Mouse (Mus musculus) left cerebral cortex, postnatal 25 days (tissue): ENCODE results near the gene Atg16l2. TPM values are rescaled to one million over a fixed set of nuclear protein-coding genes. Genes with fewer than 3 reads are reported as not detected.

Source experiments
- DNase-seq, 2 experiments: peaks; one replicate each; pipeline ENCODE4 v3.0.0; 2022; ENCODE audit warnings: low spot score in 2 of 2, mixed read lengths in 1 of 2
- intact Hi-C: fragments of 180-260 bp; cut with DNase I; formaldehyde crosslinking; loops from one replicate; pipeline ENCODE4 v1.15.1; 2025
- total RNA-seq, 2 experiments: library from RNA; stranded (reverse); gene quantifications; 2 replicates each; pipeline ENCODE4 v1.2.3; 2021

Gene Atg16l2
- total RNA-seq, result 10 to 100 TPM; 49.9 to 59.4 TPM

DNA sequence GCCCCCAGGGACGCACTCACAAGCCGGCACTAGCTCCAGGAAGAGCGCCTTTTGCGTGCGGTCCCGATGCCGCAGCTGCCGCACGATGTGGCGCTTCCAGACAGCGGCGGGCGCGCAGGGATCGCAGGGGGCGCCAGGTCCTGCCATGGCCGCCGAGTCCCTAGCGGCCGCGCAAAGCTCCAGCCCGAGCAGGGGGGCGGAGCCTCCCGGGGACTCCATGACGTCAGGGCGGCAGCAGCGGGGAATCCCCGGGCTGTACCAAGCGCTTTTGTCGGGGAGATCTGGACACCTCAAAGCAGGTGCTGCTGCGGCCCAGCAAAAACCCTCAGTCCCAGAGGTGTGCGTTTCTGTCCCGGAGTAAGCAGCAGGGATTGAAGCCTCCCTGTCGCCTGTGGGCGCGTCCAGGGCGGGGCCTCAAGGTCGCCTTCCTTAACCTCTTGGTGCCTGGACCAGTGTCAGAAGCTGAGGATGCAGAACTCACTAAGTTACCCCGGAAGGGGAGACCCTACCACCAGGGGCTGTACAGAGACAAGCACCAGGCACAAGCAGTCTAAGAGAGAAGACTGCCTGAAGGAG is at the start of gene Atg16l2:
Gene Atg16l2 (minus strand): TSS at position 371 of the 576 bp plus-strand sequence.
- intact Hi-C loops, result no loop called here
- peak; percentile 92 to 96 for DNase-seq

DNA sequence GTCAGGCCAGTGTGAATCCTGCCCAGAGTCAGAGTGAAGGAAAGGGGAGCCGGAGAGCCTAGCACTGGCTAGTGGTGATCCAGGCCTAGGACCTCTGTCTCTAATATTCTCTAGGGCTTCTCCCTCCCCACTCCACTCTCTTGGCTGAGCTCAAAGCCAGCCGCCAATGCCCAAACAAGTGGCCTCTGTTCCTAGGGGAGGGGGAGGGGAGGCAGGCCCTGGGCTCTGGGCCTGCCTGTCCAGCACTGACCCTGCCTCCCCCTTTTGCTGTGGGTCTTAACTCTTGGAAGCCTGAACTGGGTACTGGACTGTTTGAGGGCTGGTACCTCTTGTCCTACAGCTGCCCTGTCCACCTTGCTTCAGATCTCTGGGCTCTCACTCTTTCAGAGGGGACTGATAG is 47.8 kb upstream of the Atg16l2 start:
- intact Hi-C loops, result no loop called here
- peak; percentile 50 to 70 for DNase-seq

DNA sequence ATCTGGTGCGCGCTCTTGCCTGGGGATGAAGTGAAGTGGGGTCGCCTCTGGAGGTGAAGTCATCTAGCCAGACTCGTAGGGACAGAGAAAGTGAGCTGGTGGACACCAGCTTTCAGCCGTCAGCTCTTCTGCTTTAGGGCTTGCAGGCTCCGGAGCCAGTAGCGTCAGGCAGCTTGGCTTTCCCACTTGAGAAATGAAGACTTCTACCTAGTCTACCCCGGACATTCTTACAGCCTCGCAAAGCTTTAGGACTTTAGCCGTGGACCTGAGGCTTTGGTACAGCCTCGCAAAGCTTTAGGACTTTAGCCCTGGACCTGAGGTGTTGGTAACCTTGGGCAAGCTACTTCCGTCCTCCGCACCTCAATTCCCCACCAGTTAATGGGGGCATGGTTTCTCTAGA is 46.3 kb upstream of the Atg16l2 start:
- intact Hi-C loops, result no loop called here

DNA sequence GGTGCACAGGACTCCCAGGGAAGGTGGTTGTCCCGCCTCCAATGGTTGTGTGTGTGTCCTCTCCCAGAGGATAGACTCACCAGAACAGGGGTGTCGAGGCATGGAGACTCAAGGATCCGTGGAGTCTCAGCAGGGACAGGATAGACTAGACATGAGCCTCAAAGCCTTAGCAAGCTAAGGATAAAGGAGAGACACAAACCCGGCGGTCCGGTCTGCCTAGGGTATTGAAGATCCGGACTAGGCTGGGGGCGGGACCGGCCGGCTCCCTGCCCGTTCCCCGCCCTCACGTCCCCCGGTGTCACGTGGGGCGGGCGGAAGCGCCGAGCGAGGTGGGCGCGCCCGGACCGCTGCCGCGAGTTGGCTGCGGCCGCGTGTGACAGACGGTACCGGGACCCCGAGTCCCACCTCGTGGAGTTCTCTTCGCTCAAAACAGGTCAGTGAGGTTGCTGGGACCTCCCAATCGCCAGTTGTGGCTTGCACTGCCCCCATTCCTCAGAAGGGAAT is 45.8 kb upstream of the Atg16l2 start, which contains the start of gene Arap1:
Gene Arap1 (plus strand): TSS at position 301 of the 504 bp plus-strand sequence.
- intact Hi-C loops, result no loop called here
- peak in 1 of 2 experiments; percentile 16 for DNase-seq

More for the DNA sequence above, 46.3 kb upstream of the Atg16l2 start:
- DNase-seq, result no peak

DNA sequence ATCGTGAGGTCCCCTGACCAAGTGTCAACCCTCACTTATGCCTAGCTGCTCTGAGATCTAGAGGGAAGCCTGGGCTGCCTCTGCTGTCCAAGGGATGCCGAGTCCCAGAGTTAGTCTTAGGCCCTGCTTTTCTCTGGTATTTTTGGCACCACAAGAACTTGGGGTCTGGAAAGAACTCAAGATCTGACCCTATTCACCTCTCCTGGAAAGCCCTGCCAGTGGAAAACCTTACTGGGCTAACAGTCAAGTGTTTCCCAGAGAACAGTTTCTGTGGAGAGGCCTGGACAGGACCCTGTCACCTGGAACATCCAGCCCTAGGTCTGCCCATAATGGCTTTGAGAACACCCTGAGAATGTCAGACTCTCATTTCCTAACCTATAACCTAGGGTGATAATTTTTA is 44.9 kb upstream of the Atg16l2 start:
- intact Hi-C loops, result no loop called here
- DNase-seq, result no peak

- intact Hi-C loops, result no loop called here
Measured at GRCm38 (mm10) chr7:101344892-101345291, 42.8 kb upstream of the Atg16l2 start.

GRCm38 (mm10) chr7:101343135-101343534 is 41.1 kb upstream of the Atg16l2 start:
- intact Hi-C loops, result no loop called here
- no peak for DNase-seq

More at GRCm38 (mm10) chr7:101344892-101345291, 42.8 kb upstream of the Atg16l2 start:
- no peak for DNase-seq

- DNase-seq, result peak in 1 of 2 experiments; percentile 24
- intact Hi-C loops, result no loop called here
Measured at GRCm38 (mm10) chr7:101341405-101341804, 39.4 kb upstream of the Atg16l2 start.

DNA sequence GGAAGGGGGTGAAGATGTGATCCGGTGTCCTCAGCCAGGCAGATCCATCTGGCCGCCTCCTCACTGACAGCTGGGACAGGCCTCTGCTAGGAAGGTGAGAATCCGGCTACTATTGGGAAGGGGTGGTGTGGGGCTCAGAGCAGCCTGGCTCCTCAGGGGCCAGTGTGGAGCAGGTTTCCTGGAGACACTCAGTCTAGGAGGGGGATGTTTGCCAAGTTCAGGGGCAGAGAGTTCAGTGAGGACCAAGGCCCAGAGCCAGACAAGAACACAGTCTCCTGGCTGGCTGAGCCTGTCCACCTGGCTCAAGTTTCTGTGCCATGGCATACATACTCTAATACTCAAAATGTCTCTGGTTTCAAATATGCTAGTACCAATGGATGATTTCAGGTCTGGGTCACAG is 35.4 kb upstream of the Atg16l2 start:
- intact Hi-C loops, result no loop called here
- DNase-seq, result no peak

DNA sequence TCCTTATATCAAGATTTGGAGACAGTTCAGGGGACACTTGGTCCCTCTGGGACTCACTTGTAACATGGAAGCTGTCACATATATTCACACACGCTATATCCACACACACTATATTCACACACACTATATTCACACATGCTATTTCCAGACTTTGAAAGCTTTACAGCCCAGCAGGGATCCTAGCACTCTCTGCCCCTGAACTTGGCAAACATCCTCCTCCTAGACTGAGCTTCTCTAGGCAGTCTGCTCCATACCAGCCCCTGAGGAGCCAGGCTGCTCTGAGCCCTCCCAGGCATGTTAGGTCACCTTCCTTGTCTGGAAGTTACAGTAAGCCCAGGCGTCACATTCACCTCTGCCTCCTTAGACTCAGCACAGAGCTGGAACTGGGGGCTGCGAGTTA is 34.6 kb upstream of the Atg16l2 start:
- intact Hi-C loops, result no loop called here
- no peak for DNase-seq

DNA sequence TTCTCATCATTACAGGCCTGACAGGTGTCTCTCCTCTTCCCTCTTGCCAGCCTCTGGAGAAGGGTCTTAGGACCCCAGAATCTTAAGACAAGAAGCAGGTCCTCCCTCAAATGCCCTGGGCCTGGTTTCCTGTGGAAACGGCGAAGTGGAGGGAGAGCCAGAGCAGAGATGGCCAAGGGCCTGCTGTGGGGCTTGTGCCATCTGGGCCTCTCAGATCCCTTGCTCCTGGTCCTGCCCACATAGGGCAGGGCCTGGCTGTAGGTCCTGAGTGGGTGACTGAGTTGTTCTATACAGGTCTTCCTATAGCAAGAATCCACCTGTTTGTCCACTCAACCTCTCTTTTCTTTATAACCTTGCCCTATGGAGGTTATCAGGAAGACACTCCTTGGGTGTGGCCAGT is 33.2 kb upstream of the Atg16l2 start:
- no peak for DNase-seq
- intact Hi-C loops, result no loop called here

DNA sequence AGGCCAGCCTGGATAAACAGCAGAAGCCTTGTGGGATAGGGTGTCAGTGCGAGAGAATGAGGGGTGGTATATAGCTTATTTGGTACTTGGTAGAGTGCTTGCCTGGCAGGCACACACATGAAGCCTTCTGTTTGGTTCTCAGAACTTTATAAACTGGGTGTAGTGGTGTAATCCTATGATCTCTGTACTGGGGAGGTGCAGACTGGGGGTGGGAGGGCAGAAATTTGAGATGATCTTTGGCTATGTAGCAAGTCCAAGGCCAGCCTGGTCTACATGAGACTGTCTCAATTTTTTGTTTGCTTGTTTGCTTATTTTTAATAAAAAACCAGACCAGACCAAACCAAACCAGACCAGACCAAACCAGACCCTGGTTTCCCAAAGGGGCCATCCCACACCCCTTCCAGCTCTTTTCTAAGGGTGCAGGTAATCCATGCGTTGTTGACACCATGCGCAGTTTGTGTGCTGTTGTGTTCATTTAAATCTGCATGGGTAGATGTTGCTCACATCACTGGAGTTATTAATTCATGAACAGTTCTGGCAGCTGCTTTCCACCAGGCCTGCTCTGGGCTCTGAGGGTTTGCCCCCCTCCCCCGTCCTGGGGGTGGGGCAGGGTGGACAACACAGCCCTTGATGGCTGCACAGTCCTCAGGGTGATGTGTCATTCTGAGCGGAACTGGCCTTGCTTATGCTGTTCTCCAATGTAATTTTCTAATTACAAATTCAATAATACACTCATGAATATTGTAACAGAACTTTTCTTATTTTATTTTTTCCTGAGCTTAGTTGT is 30.2 kb upstream of the Atg16l2 start:
- intact Hi-C loops, result no loop called here
- no peak for DNase-seq

- intact Hi-C loops, result no loop called here
- DNase-seq, result no peak
Measured at GRCm38 (mm10) chr7:101330841-101331173, 28.8 kb upstream of the Atg16l2 start.

DNA sequence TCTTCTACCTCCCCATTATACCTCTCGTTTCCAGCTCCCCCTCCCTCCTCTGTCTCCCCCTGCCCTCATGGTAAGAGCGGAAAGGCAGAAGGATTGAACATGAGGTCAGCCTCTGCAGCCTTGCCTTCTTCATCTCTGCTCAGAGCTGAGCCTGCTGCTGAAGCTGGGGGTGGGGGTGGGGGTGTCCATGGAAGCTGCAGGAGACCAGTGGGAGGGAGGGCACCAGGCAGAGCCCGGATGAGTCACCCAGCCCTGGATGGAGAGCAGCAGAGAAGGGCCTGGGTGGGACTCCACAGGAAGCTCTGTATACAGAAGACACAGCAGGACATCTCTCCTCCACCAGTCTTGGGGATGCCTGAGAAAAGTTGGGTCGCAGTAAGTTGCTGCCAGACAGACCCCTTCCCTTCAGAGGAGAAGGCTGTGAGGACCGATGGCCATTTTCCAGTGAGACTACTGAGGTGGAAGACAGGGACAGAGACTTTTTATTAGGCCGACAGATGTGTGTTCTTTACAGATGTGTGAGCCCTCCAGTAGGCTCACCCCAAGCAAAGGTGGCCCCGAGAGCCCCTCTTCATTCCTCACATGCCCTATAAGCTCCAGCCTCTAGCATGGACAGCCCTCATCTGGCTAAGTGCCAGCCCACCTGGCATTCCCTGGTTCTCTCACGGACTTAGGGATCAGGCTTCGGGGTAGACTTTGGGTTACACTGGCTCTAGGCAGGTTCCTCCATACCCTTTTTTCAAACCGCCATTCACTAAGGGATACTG is 28.2 kb upstream of the Atg16l2 start:
- no peak for DNase-seq
- intact Hi-C loops, result no loop called here

DNA sequence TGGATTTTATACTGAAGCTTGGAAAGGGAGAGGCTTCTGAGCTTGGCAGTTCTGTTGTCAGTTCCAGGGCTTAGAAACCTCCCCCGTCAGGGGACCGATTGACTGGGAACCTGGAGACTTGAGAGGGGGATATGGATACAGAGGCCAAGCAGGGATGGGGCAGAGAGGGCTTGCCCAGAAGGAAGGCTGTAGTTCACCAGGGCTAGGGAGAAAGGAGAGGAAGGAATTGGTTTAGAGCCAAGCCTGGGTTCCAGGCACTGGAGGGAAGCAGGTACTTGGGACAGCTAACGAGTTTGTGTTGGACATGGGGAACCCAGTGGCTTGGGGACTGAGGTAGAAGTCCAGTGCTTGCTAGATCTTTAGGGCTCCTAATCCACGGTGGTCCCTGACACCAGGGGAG is 27.6 kb upstream of the Atg16l2 start:
- intact Hi-C loops, result no loop called here
- no peak for DNase-seq

DNA sequence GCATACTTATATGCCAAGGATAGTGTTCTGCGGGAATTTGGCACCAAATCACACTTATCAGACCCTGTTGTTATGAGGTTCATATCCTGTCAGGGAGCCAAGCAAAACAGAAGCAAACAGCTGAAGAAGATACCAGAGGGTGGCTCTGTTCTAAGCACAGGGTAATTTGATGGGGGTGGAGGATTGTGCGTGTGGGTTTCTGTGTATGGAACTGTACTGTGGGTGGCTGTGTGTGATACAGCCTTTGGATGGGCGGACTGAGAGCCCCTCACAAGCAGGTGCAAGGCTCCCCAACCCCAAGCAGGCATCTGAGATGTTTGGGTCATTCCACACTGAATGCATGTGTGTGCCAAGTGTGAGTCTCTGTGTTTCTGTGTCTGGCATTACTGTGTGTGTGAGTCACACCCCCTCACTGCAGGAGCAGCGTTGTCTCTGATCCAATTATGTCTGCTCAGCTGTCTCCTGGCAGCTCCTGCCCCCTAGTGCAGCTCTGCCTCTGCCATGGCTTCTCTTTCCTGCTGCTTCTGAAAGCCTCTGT is 26.6 kb upstream of the Atg16l2 start:
- DNase-seq, result peak; percentile 76 to 91
- intact Hi-C loops, result no loop called here

- intact Hi-C loops, result no loop called here
- DNase-seq, result no peak
Measured at GRCm38 (mm10) chr7:101327786-101328185, 25.7 kb upstream of the Atg16l2 start.

GRCm38 (mm10) chr7:101327263-101327662 is 25.2 kb upstream of the Atg16l2 start:
- intact Hi-C loops, result no loop called here

DNA sequence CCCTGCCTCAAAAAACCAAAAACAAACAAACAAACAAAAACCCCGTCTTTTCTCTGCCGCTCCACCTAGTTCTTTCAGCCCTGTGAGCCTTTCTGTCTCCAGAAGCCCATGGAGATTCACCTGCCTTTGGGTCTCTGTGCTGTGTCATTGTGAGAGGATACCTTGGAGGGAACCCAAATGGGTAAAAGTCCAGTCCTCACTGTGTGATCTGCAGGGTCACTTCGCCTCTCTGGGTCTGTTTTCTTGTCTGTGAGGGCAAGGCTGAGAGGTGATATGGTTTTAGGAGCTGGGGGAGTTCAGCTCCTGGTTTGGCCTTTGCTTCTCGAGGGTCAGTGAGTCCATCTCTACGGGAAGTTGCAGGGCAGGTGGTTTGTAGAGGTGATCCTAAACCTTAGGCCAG is 24.0 kb upstream of the Atg16l2 start:
- intact Hi-C loops, result no loop called here
- DNase-seq, result no peak

More at GRCm38 (mm10) chr7:101327263-101327662, 25.2 kb upstream of the Atg16l2 start:
- no peak for DNase-seq
